Mouse (Mus musculus) frontal cortex, postnatal 14 days (tissue): ENCODE results near the gene Whrn.
A peak's percentile ranks its signal among the peaks of the same experiment; 100 is the strongest.

Source experiments
- DNase-seq, 2 experiments: peaks; one replicate each; pipeline ENCODE4 v3.0.0; 2022; ENCODE audit warnings: low spot score in 2 of 2

Whrn gene

GRCm38 (mm10) chr4:63494401-63494966 is 1.3 kb downstream of the Whrn start:
- DNase-seq = no peak

DNA sequence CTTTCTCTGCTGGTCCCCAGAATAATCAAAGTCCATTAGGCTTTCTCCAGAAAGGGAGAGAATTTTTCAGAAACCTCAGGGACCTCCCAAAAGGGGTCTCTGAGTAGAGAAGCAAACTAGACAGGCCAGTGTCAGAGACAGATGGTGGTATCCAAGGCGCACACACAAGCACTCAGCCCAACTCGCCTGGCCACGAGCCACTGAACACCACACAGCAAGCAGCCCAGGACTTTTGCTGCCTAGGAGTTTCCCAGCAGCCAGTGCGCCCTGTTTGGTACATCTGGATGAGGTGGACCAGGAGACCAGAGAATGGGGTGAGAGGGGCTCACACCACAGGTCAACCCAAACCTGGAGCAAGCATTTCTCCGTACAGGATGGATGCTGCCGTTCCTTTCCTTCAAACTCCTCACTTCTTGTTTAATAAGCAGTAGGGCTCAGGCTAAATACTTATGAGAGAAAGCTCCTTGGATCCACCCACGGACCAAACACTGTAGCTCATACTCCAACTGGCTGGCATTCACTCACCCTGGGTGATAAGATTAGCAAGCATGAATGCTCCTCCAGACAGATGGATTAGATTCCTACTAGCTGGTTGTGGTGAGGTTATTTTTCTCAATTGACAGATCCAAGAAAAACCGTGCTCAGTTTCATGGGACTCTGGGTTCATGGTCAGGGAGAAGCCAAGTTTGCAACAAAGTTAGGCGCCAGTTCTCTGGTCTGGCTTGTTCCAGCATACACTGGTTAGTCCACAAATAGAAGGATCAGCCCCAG is 2.3 kb downstream of the Whrn start:
- no peak for DNase-seq

DNA sequence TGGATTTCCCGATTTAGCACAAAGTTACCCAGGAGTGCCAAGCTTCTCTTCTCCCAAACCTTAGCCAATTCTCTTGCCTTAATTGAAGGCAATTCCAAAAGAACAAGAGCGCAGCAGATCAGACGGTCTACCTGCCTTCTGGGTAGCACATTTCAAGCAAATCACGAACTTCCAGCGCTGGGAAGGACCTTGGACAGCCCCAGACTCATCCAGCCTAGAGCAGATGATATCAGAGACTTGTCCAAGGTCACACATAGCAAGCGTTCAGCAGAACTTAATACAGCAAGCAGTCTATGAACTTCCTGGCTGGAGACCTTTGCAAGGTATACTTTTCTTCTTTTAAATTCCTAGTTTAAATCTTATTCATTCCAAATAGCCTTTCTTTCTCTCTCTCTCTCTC is 4.3 kb downstream of the Whrn start:
- DNase-seq = no peak

DNA sequence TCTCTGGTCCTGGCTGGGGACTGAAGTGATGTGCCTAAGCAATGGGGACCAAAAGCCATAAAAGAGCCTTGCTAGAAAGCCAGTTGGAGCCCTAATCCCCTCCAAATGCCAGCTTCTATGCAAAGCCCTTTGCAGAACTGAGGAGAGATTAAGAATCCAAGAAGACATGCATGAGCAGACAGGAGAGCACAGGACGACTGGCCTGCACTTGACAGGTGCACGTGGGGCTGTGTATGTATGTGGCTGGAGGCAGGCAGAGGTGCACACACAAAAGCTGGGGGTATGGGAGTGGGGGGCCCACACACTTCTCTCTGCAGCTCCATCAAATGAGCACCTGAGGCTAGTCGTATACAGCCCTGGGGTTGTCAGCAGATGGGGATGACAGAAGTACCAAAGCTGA is 5.6 kb downstream of the Whrn start:
- DNase-seq = no peak

GRCm38 (mm10) chr4:63489676-63490075 is 6.1 kb downstream of the Whrn start:
- no peak for DNase-seq

DNA sequence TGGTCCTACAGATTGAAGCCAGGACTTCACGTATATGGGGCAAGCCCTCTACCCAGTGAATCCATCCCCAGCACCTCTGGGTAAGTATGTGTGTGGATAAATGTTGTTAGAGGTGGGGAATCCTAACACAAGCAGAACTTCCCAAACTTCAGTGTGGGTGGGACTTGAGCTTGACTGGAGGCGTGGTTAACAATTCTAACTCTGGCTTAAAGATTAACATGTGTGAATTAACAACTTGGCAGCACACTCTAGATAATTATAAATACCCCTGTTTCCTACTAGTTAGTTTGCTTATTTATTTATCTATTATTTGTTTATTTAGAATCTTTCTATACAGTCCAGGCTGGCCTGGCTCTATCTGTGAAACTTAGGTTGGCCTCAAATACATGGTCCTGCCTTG is 7.9 kb downstream of the Whrn start:
- DNase-seq = no peak

- no peak for DNase-seq
Measured at GRCm38 (mm10) chr4:63487256-63487655, 8.5 kb downstream of the Whrn start.

- no peak for DNase-seq
Measured at GRCm38 (mm10) chr4:63486523-63486922, 9.3 kb downstream of the Whrn start.

- no peak for DNase-seq
Measured at GRCm38 (mm10) chr4:63483741-63484140, 12.1 kb downstream of the Whrn start.

DNA sequence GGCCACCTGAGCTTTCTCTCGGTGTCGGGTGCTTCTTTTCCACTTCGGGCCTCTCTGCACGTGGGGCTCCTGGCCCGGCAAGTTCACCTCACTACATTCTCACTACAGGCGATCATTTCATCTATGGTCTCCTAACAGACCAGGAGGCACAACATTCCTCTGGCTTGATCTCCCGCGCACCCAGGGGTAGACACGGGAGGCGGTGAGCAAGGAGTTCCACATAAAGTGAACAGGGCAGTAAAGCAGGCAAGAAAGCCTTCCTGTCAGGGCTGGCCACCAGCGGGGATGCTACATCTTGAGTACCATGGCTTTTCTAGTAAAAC is 15.0 kb downstream of the Whrn start:
- DNase-seq = no peak

DNA sequence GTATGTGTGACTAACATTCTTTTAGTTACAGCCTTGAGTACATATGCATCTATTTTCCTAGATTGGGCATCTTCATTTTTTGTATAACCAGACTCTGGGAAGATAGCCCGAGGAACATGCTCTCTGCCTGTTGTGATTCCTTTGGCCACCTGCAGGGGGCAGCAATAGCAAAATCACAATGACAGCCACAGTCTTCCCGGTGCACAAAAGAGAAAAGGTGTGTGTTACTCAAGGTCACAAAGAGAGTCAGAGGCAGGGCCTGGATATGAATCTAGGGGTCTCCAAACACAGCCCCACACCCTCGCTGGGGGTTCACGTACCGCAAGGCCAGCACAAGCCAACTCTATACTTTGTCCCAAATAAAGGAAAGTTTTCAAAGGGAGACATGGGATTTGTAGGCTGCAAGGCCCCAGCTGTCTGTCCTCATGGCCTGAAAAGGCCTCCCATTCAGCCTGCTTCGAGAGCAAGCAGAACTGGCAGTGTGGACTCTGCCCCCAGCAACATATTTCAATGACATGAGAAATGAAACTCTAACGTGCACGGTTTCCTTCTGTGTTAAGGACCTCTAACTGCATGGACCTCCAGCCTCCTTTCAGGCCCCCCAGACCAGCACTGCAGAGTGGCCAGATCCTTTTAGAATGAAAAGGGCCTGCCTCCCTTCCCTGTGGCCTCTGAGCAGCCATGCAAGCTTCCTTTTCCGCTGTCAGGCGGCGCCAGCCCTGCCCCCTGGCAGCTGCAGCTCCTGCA is 15.5 kb downstream of the Whrn start:
- peak in 1 of 2 experiments; percentile 31 for DNase-seq

- no peak for DNase-seq
Measured at GRCm38 (mm10) chr4:63478036-63478435, 17.8 kb downstream of the Whrn start.

DNA sequence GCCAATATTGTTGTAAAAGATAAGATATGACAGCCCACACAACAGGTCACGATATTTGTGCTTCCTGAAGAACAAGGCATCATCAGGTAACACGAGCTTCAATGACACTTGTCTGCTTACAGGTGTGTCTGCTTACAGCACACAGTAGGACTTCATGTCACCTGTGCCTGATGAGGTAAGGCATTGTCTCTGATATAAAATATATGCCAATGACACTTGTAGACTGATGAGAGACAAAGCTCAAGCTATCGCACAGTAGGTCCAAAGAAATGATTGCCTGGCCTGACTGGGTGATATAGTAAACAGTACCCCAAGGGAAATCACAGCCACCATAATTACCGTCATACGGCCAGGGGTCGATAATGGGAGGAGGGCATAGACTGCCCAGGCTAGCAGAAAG is 18.9 kb downstream of the Whrn start:
- DNase-seq = no peak

- DNase-seq = no peak
Measured at GRCm38 (mm10) chr4:63475208-63475607, 20.6 kb downstream of the Whrn start.

- DNase-seq = no peak
Measured at GRCm38 (mm10) chr4:63474439-63474838, 21.4 kb downstream of the Whrn start.

- no peak for DNase-seq
Measured at GRCm38 (mm10) chr4:63467338-63467737, 28.5 kb downstream of the Whrn start.

- DNase-seq = no peak
Measured at GRCm38 (mm10) chr4:63466192-63466591, 29.6 kb downstream of the Whrn start.

DNA sequence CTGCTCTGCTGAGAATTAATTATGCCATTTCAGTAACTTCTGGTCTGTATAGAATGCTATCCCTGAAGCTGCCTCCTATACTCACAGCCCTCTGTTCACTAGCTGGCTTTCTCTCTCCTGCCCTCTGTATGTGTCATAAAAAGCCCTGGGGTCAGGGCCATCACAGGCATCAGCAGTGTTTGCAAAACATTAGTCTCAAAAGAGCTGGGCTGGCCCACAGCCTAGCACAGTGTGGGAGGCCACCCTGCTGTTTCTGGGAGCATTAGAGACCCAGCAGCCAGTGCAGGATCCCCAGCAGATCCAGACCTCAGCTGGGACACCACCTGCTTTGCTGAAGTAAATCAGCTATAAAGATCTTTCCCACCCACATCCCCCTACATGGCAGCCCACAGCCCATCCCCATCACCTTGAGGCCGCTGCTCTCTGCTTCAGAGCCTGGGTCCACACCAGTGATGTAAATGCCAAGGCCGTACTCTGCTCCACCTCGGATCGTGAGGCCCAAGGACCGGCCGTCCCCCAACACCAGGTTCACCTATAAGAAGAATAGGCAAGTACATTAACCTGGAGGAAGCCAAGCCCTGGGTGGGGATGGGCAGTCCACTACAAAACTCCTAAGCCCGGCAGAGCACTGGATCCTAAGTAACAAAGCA is 34.8 kb downstream of the Whrn start:
- no peak for DNase-seq

DNA sequence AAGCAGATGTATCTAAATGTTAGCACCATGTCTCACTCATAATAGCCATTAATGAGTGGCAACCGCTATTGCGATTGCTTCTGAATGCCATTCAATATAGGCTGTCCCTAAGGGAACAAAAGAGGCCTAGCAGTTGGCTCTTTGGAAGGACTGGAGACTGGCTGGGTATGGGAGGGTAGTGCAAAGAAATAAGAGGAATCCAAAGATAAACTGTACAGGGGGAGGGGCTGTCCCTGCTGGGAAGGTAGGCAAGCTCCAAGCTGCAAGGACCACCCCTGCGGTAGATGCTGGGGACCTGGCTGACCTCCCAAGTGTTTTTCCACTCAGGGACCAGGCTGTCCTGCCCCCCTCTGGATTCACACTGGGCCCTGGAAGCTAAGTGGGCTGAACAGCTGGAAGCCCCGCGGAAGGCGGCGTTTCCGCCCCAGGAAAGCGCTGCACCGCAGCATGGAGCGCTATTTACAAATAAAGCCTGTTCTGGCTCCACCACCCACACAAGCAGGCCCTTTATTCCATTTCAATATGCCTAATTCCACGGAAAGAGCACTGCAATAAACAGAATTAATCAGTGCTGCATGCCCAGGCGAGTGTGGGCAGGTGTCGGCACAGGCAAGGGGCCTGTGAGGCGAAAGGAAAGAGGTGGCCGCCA is 36.5 kb downstream of the Whrn start:
- peak in 1 of 2 experiments; percentile 13 for DNase-seq

- no peak for DNase-seq
Measured at GRCm38 (mm10) chr4:63456547-63456946, 39.2 kb downstream of the Whrn start.

DNA sequence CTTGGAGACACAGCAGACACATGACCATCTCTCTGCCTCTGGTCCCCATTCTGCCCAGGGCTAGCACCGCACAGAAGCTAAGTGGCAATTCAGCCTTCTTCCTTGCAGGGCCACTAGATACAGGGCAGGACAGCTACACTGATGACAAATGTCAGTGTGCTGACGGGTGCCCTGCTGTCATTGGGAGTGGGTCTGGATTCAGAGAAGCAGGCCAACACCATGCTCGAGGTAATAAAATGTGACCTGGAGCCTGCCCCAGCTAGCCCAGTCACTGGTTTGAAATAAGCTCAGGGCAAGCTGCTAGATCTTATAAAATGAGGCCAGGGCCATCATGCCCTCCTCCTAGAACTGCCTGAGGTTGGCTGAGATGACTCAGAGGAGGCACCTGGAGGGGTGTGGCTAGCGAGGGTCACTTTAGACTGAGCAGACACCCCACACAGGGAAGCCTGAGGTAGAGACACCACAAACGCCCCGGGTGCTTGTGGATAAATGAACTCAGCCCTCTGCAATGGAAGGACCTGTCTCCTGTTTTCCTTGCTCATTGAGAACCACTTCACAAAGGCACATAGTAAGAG is 41.8 kb downstream of the Whrn start:
- no peak for DNase-seq

DNA sequence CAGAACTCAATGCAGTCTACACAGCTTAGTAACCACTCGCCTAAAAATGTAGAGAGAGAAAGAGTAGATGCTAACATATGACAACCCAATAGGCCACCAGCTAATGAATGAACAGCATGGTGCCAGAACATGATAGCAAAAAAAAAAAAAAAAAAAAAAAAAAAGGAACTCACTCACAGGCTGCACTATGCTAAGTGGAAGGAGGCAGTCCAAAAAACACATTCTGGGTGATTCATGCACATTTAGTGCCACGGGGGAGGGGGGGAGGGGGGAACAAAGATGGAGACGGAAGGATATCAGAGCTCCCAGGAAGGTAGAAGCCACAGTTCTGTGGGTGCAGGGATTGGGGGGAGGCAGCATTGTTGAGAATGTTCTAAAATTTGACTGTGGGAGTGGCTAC is 43.2 kb downstream of the Whrn start:
- no peak for DNase-seq
